Mouse (Mus musculus) MN1 (cell line): ENCODE measurements around the gene Hoxa5.
A peak's percentile ranks its signal among the peaks of the same experiment; 100 is the strongest.

Source experiments
- DNase-seq: peaks from one replicate; pipeline ENCODE4 v3.0.0-alpha.2; 2016; ENCODE audit warnings: low spot score

Hoxa5 gene

DNA sequence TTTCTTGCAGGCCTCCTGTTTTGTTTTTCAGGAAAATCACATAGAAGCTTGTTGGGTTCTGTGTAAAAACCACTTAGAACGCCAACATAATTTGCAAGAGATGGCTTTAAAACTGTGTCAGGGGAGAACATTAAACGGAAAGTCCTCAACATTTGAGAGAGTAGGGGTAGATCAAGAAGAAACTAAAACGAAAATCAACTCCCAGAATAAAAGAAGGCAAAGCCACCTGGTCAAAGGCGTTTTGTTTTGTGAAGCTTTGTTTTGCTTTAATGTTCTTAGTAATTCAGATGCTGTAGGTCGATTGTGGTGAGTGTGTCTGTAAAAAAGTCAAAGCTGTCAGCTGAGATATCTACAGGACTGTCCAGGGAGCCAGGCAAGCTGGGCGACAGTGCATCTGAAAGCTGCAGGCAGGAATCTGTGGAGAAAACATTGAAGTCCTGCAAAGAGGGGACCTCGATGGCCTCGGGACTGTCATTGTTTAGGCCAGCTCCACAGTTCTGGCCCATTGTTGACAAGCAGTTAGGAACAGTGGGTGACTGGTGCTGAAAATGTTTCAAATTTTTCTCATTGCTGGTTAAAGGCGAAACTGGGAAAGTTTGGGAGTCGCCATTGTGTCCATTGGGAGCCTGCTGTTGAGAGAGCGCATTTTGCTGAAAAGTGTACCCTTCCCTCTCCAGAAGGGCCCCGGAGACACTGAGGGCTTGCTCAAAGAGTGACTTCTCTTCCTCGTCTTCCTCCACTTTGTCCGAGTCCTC, 41.6 kb downstream of the Hoxa5 start:
- DNase-seq: no peak

- DNase-seq: no peak
Measured at GRCm38 (mm10) chr6:52162093-52162380, 42.4 kb downstream of the Hoxa5 start.

GRCm38 (mm10) chr6:52161336-52162092, 42.9 kb downstream of the Hoxa5 start:
- DNase-seq: no peak

- DNase-seq: no peak
Measured at GRCm38 (mm10) chr6:52160511-52161335, 43.7 kb downstream of the Hoxa5 start.

DNA sequence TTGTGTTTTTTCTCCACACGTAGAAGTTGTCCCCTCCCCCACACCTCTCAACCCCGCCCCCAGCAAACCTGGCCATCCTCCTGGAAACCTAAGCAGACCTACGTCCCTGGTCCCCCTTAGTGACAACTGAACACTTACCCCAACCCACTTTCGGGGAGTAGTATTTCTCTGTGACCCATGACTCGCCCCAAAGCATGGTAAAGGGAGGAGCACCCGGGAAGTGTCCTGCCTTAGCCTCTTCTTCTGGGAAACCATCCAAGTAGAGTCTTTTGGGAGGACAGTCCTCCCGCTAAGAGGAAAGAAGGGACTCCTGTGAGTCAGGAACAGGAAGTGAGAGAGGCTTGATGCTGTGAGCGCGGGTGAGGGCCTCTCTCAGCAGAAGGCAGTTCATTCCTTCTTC, 44.4 kb downstream of the Hoxa5 start:
- peak; percentile 43 for DNase-seq

- DNase-seq: no peak
Measured at GRCm38 (mm10) chr6:52159164-52159761, 45.1 kb downstream of the Hoxa5 start.

- DNase-seq: peak; percentile 58
Measured at GRCm38 (mm10) chr6:52158276-52159051, 45.9 kb downstream of the Hoxa5 start, which contains the start of gene Hoxa1. Gene Hoxa1 (minus strand): TSS chr6:52158317.

GRCm38 (mm10) chr6:52157466-52158275, 46.7 kb downstream of the Hoxa5 start:
- DNase-seq: no peak

DNA sequence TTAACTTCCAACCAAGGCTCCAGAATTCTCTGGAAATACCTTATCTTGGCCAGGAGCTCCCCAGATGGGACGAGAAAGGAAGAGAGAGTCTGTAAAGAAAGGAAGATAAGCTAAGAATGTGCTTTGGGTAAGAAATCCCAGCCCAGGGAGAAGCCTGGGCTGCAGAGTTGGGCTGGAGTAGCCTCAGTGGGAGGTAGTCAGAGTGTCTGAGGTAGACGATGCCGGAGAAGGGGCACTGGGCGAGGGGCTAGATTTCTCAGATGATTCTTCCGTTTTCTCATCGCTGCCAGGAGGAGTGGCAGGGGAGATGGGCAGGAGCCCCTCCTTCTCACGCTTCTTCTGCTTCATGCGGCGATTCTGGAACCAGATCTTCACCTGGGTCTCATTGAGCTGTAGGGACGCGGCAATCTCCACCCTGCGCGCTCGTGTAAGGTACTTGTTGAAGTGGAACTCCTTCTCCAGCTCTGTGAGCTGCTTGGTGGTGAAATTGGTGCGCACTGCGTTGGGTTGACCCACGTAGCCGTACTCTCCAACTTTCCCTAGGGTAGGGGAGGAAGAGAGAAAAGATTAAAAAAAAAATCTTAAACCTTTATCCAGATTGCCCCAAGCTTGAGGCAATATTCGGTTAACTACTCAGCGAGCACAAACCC, 47.7 kb downstream of the Hoxa5 start:
- no peak for DNase-seq

GRCm38 (mm10) chr6:52155471-52155870, 48.9 kb downstream of the Hoxa5 start:
- DNase-seq: no peak

- DNase-seq: no peak
Measured at GRCm38 (mm10) chr6:52154044-52154443, 50.3 kb downstream of the Hoxa5 start.

GRCm38 (mm10) chr6:52153270-52153669, 51.1 kb downstream of the Hoxa5 start:
- no peak for DNase-seq

DNA sequence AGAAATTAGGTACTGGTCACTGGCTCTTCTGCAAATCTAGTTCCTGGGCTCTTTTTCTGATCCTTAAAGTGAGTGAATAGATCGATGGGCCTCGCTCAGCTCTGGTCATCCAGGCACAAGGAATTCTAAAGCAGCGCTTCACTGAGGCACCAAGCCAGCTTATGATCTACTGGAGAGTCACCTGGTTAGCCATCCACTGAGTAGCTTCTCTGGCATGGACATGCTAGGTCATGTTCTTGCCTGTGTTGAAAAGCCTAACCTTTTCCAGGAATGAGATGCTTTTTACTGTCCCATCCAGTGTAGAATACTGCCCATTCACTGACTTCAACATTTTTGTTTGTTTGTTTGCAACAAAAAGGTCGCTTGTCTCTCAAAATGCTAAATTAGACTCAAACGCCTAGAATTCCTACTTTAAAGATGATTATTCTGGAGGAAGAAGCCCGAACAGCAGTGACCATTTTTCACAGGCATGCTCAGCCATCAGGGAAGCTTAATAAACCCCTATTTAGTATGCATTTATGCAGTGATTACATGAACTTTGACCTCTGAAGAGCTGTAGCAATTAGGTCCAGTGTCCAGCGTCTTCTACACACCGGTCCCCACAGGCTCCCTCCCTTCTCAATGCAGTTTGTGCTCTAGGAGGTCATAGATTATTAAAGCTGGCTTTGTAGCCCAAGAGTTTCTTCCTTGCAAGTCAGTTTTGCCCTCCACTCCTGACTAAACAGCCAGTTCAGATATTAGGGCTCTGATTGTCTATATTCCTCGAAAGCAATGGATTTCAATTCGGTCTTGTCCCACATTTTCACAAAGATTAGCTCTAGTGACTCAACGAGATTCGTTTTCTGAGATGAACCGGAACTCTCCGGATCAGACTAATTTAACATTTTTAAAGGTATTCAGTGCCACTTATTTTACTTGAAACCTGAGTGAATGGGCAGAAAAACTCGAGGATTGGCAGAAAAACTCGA, 51.9 kb downstream of the Hoxa5 start:
- no peak for DNase-seq
